Mouse (Mus musculus) MEL (cell line): ENCODE measurements around the gene Zfp598. TPM values are rescaled to one million over a fixed set of nuclear protein-coding genes. Genes with fewer than 3 reads are reported as not detected.
A peak's percentile ranks its signal among the peaks of the same experiment; 100 is the strongest.

ENCODE experiments used
- DNase-seq: peaks from one replicate; pipeline ENCODE4 v3.0.0; 2011; ENCODE audit warnings: low read depth, low spot score
- H3K27ac ChIP-seq: 2 replicates; pipeline ENCODE4 v1.5.1; 2012; ENCODE audit warnings: low read depth, mild to moderate bottlenecking, control low read depth, low read length, moderate library complexity; ENCODE audit not compliant: control insufficient read depth
- H3K27me3 ChIP-seq, 2 experiments: fragments of 150-350 bp in 1 of 2; sonication (generic) in 1 of 2; 2 replicates each; pipeline ENCODE4 v1.6.1; 2012; ENCODE audit warnings: low read length in 2 of 2, mild to moderate bottlenecking in 2 of 2, improper control_type of control experiment in 1 of 2, moderate library complexity in 1 of 2; ENCODE audit not compliant: insufficient read depth in 2 of 2, control insufficient read depth in 1 of 2
- H3K36me3 ChIP-seq, 2 experiments: 2 replicates each; pipeline ENCODE4 v1.6.1; 2012 to 2014; ENCODE audit warnings: low read length in 2 of 2, improper control_type of control experiment in 1 of 2, inconsistent platforms in 1 of 2, mild to moderate bottlenecking in 1 of 2; ENCODE audit not compliant: insufficient read depth in 2 of 2, control insufficient read depth in 1 of 2
- H3K4me1 ChIP-seq, 2 experiments: fragments of 150-350 bp in 1 of 2; sonication (generic) in 1 of 2; 2 replicates each; pipeline ENCODE4 v1.6.1; 2012; ENCODE audit warnings: low read length in 2 of 2, improper control_type of control experiment in 1 of 2, mild to moderate bottlenecking in 1 of 2; ENCODE audit not compliant: insufficient read depth in 2 of 2, control insufficient read depth in 1 of 2
- H3K4me3 ChIP-seq, 2 experiments: fragments of 150-350 bp in 1 of 2; sonication (generic) in 1 of 2; 2 replicates each; pipeline ENCODE4 v1.5.1; 2012; ENCODE audit warnings: low read depth in 2 of 2, low read length in 2 of 2, mild to moderate bottlenecking in 2 of 2, moderate library complexity in 2 of 2, control low read depth in 1 of 2, improper control_type of control experiment in 1 of 2; ENCODE audit not compliant: control insufficient read depth in 1 of 2, insufficient read depth in 1 of 2
- H3K79me2 ChIP-seq: 2 replicates; pipeline ENCODE4 v1.6.1; 2012; ENCODE audit warnings: mild to moderate bottlenecking, low read length, moderate library complexity; ENCODE audit not compliant: control insufficient read depth, poor library complexity, insufficient read depth
- H3K9ac ChIP-seq: 2 replicates; pipeline ENCODE4 v1.6.1; 2012; ENCODE audit warnings: low read depth, mild to moderate bottlenecking, control low read depth, low read length, moderate library complexity; ENCODE audit not compliant: control insufficient read depth, poor library complexity, severe bottlenecking
- H3K9me3 ChIP-seq: fragments of 150-350 bp; sonication (generic); replicated peaks from 2 replicates; pipeline ENCODE4 v1.6.1; 2012; ENCODE audit warnings: mild to moderate bottlenecking, low read length, improper control_type of control experiment, moderate library complexity; ENCODE audit not compliant: insufficient read depth
- CHD1 ChIP-seq: IDR thresholded peaks from 2 replicates; pipeline ENCODE4 v1.6.1; 2012; ENCODE audit warnings: low read depth, mild to moderate bottlenecking, inconsistent platforms, low read length, improper control_type of control experiment
- CTCF ChIP-seq, 3 experiments: IDR thresholded peaks in 2 of 3; conservative IDR thresholded peaks in 1 of 3; 2 replicates each; pipeline ENCODE4 v1.5.1; 2011 to 2012; ENCODE audit warnings: low read length in 3 of 3, low read depth in 2 of 3, mild to moderate bottlenecking in 2 of 3, improper control_type of control experiment in 1 of 3, inconsistent platforms in 1 of 3, mixed read lengths in 1 of 3, moderate library complexity in 1 of 3; ENCODE audit not compliant: control insufficient read depth in 1 of 3, insufficient read depth in 1 of 3, poor library complexity in 1 of 3, severe bottlenecking in 1 of 3
- E2F4 ChIP-seq: IDR thresholded peaks from 2 replicates; pipeline ENCODE4 v1.6.1; 2011; ENCODE audit warnings: low read depth, low read length, improper control_type of control experiment, borderline replicate concordance
- ELF1 ChIP-seq: IDR thresholded peaks from 2 replicates; pipeline ENCODE4 v1.6.1; 2014; ENCODE audit warnings: low read depth, mild to moderate bottlenecking, inconsistent platforms, low read length, improper control_type of control experiment, moderate library complexity
- MEF2A ChIP-seq: IDR thresholded peaks from 2 replicates; pipeline ENCODE4 v1.6.1; 2014; ENCODE audit warnings: low read depth, mild to moderate bottlenecking, inconsistent platforms, low read length, improper control_type of control experiment; ENCODE audit not compliant: poor library complexity, insufficient replicate concordance, severe bottlenecking; ENCODE audit errors: extremely low read depth
- MYB ChIP-seq: IDR thresholded peaks from 2 replicates; pipeline ENCODE4 v1.6.1; 2011; ENCODE audit warnings: mild to moderate bottlenecking, low read depth, low read length, improper control_type of control experiment
- POLR2AphosphoS5 ChIP-seq: IDR thresholded peaks from 2 replicates; pipeline ENCODE4 v1.6.1; 2012; ENCODE audit warnings: low read depth, borderline replicate concordance, mild to moderate bottlenecking, inconsistent platforms, low read length, moderate library complexity, mixed read lengths
- RAD21 ChIP-seq: IDR thresholded peaks from 2 replicates; pipeline ENCODE4 v1.6.1; 2011; ENCODE audit warnings: mild to moderate bottlenecking, low read depth, low read length, improper control_type of control experiment
- RCOR1 ChIP-seq: IDR thresholded peaks from 2 replicates; pipeline ENCODE4 v1.6.1; 2012; ENCODE audit warnings: low read depth, mild to moderate bottlenecking, inconsistent platforms, low read length, improper control_type of control experiment
- SIN3A ChIP-seq: IDR thresholded peaks from 2 replicates; pipeline ENCODE4 v1.6.1; 2012; ENCODE audit warnings: low read length, improper control_type of control experiment, inconsistent platforms
- SMC3 ChIP-seq: IDR thresholded peaks from 2 replicates; pipeline ENCODE4 v1.6.1; 2011; ENCODE audit warnings: low read depth, low read length, improper control_type of control experiment
- TAL1 ChIP-seq: IDR thresholded peaks from 2 replicates; pipeline ENCODE4 v1.6.1; 2012; ENCODE audit warnings: mild to moderate bottlenecking, inconsistent platforms, low read length, moderate library complexity, mixed read lengths
- TBP ChIP-seq: IDR thresholded peaks from 2 replicates; pipeline ENCODE4 v1.8.0; 2011; ENCODE audit warnings: low read depth, low read length, improper control_type of control experiment
- USF1 ChIP-seq: IDR thresholded peaks from 2 replicates; pipeline ENCODE4 v1.6.1; 2014; ENCODE audit warnings: low read depth, mild to moderate bottlenecking, inconsistent platforms, low read length, improper control_type of control experiment, moderate library complexity
- polyA plus RNA-seq, 2 experiments: library from polyadenylated mRNA; stranded (reverse) in 1 of 2; unstranded in 1 of 2; fragments of >175 nt in 1 of 2; fragments of >200 nt in 1 of 2; gene quantifications; 2 replicates each; pipeline versions ENCODE4 v1.2.1 to v1.2.4; 2012; ENCODE audit warnings: low replicate concordance in 2 of 2, low read depth in 1 of 2; ENCODE audit not compliant: insufficient read length in 2 of 2, insufficient read depth in 1 of 2, missing spikeins in 1 of 2
- total RNA-seq: library from RNA; depleted of rRNA; stranded (reverse); fragments of 300-350 nt; gene quantifications from 2 replicates; pipeline ENCODE4 v1.2.3, GENCODE M21; 2012

Gene Zfp598
- total and polyA plus RNA-seq, 3 experiments: 22.2 to 80.4 (median 59.0) TPM

DNA sequence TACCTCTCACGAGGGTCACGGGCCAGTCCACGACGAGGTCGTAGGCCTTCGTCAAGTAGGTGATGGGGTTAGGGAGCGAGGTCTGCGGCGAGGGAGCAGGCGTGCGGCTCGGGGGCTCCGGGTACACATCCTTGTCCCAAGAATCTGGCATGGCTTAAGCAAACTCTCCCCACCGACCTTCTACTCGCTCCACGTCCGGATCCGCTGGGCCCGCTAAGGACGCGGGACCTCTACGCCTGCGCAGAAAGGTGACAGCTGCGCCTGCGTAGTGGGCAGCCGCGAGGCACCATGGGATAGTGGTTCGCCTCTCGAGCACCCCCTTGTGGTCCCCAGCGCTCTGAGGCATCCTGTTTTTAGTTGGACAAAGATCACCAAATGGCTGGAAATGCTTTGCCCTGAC is 54.7 kb downstream of the Zfp598 start, which contains the start of gene Ndufb10 (continued):
- TF ChIP-seq RAD21: no peak
- no peak for TF ChIP-seq CHD1
- TF ChIP-seq, all 39 proteins: peak for 15

DNA sequence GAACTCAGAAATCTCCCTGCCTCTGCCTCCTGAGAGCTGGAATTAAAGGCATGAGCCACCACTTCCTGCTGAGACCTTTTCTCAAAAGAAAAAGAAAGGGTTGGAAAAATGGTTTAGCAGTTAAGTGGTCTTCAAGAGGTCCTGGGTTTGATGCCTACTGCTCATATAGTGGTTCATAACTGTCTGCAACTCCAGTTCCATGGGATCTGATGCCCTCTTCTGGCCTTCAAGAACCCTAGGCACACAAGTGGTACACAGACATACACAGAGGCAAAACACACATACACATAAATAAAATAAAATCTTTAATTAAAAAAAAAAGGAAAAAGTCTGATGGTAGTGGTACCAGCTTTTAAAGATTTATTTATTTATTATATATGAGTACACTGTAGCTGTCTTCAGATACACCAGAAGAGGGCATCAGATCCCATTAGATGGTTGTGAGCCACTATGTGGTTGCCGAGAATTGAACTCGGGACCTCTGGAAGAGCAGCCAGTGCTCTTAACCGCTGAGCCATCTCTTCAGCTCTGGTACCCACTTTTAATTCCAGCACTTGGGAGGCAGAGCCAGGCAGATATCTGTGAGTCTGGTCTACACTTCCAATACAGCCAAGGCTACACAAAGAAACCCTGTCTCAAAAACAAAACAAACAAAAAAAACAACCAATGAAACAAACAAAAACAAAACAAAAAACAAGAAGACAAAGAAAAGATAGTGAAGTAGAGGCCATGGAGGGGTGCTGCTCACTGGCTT is 56.3 kb downstream of the Zfp598 start:
- Histone ChIP-seq H3K27ac (no peak overlapping the region), H3K9ac (no peak overlapping the region), H3K79me2 (peaks cover 28% of the 10 kb centered on the region), H3K27me3 (no peaks in the 10 kb centered on the region), H3K4me1 (peaks cover 0 to 12% of the 10 kb centered on the region in 2 experiments; a peak in 3 of 4 replicates), H3K36me3 (peaks cover 5 to 10% of the 10 kb centered on the region in 2 experiments; a peak in 2 of 4 replicates), H3K4me3 (no peak overlapping the region), H3K9me3 (no peaks in the 10 kb centered on the region)
- no peak for DNase-seq
- 0 out of 2 replicates have a peak, but pooled peaks have one; percentile 11 for TF ChIP-seq SMC3
- no peak for TF ChIP-seq ELF1
- TF ChIP-seq MEF2A: no peak
- no peak for TF ChIP-seq CHD1
- TF ChIP-seq CTCF (IDR thresholded peaks at IDR 0.05 in 2 of 3, conservative IDR thresholded peaks at IDR 0.05 in 1 of 3; ENCODE audit: control insufficient read depth in 1 of 3, insufficient read depth in 1 of 3, low read depth in 2 of 3, low read length in 3 of 3, poor library complexity in 1 of 3, severe bottlenecking in 1 of 3): peak in 2 of 3 experiments; percentile 11 to 28; a peak in 2 of 6 replicates
- no peak for TF ChIP-seq MYB
- peak; percentile 94 for TF ChIP-seq TBP
- no peak for TF ChIP-seq USF1
- no peak for TF ChIP-seq TAL1
- TF ChIP-seq RCOR1: no peak

DNA sequence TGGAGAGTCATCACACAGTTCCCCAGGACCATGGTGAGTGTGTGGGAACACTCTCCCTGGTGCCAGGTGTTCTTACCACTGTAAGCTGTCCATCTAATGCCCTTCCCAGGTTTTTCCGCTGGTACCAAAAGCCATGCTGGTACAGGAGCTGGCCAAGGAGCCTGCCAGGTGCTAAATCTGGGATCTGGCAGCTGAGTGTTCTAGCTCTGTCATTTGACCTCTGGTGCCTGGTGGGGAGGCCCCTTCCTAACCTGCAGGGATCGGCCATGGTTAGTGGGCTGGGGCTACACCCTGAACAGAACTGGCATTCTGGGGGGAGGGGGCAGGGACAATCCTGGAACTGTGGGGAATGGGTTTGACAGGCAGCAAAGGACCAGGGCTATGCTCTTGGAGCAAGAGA is 58.1 kb downstream of the Zfp598 start, which contains the start of gene Rpl3l:
Rpl3l (plus strand) TSS at position 203 of the 400 bp plus-strand sequence.
- Histone ChIP-seq H3K79me2 (peaks cover 12% of the 10 kb centered on the region), H3K36me3 (peaks cover 0 to 5% of the 10 kb centered on the region in 2 experiments; a peak in 1 of 4 replicates), H3K9me3 (no peaks in the 10 kb centered on the region), H3K4me1 (peaks cover 0 to 12% of the 10 kb centered on the region in 2 experiments; a peak in 3 of 4 replicates), H3K27me3 (no peaks in the 10 kb centered on the region), H3K27ac (no peak within 1 kb of the TSS), H3K4me3 (no peak within 1 kb of the TSS), H3K9ac (no peak within 1 kb of the TSS)
- no peak for DNase-seq
- TF ChIP-seq SIN3A: no peak
- TF ChIP-seq POLR2AphosphoS5: no peak
- no peak for TF ChIP-seq E2F4
- TF ChIP-seq CHD1: no peak
